Mouse (Mus musculus) midbrain, embryonic 16.5 days (tissue): ENCODE results near the gene Cdk17. TPM values are rescaled to one million over a fixed set of nuclear protein-coding genes. Genes with fewer than 3 reads are reported as not detected.
A peak's percentile ranks its signal among the peaks of the same experiment; 100 is the strongest.

Source experiments
- ATAC-seq: fragments of 200-750 bp; cut with Nextera tagmentation; 2 replicates; pipeline ENCODE4 v1.8.0; 2017; ENCODE audit warnings: moderate TSS enrichment
- H3K27ac ChIP-seq: fragments of 300-500 bp; sonication (generic); 2 replicates; pipeline ENCODE4 v1.5.1; 2014; ENCODE audit warnings: mild to moderate bottlenecking, low read length, mixed read lengths
- H3K27me3 ChIP-seq: fragments of 300-500 bp; sonication (generic); 2 replicates; pipeline ENCODE4 v1.6.1; 2014; ENCODE audit warnings: low read depth, low read length, mixed read lengths; ENCODE audit not compliant: control insufficient read depth, insufficient read depth
- H3K36me3 ChIP-seq: fragments of 300-500 bp; sonication (generic); 2 replicates; pipeline ENCODE4 v1.6.1; 2014; ENCODE audit warnings: mild to moderate bottlenecking, low read length, moderate library complexity, mixed read lengths; ENCODE audit not compliant: control insufficient read depth, insufficient read depth
- H3K4me1 ChIP-seq: fragments of 300-500 bp; sonication (generic); 2 replicates; pipeline ENCODE4 v1.6.1; 2014; ENCODE audit warnings: mild to moderate bottlenecking, low read length, mixed read lengths; ENCODE audit not compliant: control insufficient read depth, insufficient read depth
- H3K4me2 ChIP-seq: fragments of 300-500 bp; sonication (generic); 2 replicates; pipeline ENCODE4 v1.6.1; 2014; ENCODE audit warnings: mild to moderate bottlenecking, low read length, mixed read lengths
- H3K4me3 ChIP-seq: fragments of 300-500 bp; sonication (generic); 2 replicates; pipeline ENCODE4 v1.5.1; 2014; ENCODE audit warnings: low read depth, mild to moderate bottlenecking, low read length, moderate library complexity, mixed read lengths
- H3K9ac ChIP-seq: fragments of 300-500 bp; sonication (generic); 2 replicates; pipeline ENCODE4 v1.6.1; 2014; ENCODE audit warnings: low read depth, low read length, mixed read lengths
- H3K9me3 ChIP-seq: fragments of 300-500 bp; sonication (generic); replicated peaks from 2 replicates; pipeline ENCODE4 v1.6.1; 2014; ENCODE audit warnings: mild to moderate bottlenecking, low read length, mixed read lengths; ENCODE audit not compliant: control insufficient read depth, poor library complexity, severe bottlenecking
- WGBS: fragments of 180-500 bp; shearing (Covaris S2); extraction: QIAGEN DNeasy Blood & Tissue Kit; methylation state at CpG from one replicate; pipeline ENCODE4 v1.1.7; 2014; 5-methylcytosine and 5-hydroxymethylcytosine counted together
- polyA plus RNA-seq: library from polyadenylated mRNA; unstranded; fragments of >200 nt; fragmentation: Nextera tagmentation; extraction: Ambion mirVana; gene quantifications from 2 replicates; pipeline ENCODE4 v1.2.1, GENCODE M21; 2015

Cdk17 gene
- polyA plus RNA-seq, 1 experiment from 2014 or later = 39.5 TPM

DNA sequence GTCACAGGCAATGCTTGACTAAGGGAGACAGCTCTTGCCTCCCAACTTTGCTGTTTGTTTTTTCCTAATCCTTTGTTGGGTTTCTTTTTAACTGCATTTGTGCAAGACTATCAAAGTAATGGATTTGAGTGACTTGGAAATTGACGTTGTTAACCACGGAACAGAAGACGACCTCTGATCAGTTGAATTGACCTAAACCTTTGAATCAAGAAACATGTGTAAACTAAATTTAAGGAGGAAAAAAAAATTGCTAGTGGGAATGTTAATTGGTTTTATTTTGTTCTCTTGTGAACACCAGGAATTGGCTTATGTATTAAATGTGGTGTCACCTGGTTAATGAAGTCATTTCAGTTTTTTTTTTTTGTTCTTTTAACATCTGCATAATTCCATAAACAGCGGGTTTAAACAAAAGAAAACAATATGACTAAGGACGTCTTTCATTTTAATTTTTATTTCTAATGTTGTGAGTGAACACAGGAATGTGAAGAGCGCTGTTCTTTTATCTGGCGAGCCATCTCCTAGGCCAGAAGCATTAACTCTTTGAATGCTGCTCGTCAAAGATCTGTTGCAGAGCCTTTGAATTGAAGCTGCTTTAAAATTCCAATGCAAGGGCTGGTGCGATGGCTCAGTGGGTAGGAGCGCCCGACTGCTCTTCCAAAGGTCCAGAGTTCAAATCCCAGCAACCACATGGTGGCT lies 1.7 kb downstream of the Cdk17 start:
- Histone ChIP-seq H3K4me1 (peaks cover 31% of the 10 kb centered on the region), H3K9me3 (no peaks in the 10 kb centered on the region), H3K9ac (peak overlapping the region; percentile 92), H3K27ac (peak overlapping the region; percentile 97), H3K36me3 (no peaks in the 10 kb centered on the region), H3K4me3 (peak overlapping the region; percentile 68), H3K27me3 (no peaks in the 10 kb centered on the region), H3K4me2 (peak overlapping the region; percentile 69)
- 5% methylated on average over 11 of the region's 11 CpGs for WGBS
- no peak for ATAC-seq

DNA sequence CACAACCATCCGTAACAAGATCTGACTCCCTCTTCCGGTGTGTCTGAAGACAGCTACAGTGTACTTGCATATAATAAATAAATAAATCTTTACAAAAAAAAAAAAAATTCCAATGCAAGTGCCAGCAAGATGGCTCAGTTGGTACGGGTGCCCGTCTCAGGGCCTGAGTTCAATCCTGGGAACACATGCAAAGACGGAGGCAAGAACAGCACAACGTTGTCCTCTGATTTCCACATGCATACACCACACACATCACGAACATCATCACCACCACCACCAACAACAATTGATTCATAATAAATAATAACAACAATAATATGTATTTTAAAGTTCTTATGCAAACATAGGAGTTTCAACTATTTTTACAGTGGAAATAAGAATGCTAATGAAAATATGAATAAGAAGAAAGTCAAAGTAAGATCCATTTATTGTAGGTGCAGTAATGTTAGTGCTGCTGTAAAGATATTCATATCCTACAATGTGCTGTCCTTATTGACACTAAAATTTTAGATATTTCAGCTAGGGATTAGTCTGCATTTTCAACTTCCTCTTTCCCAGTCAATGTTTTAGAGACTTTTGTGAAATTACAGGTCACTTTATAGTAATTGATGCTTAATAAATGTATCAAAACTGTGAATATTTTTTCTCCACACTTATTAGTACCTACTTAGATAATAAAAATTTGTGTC lies 2.4 kb downstream of the Cdk17 start:
- Histone ChIP-seq H3K4me2 (peak overlapping the region; percentile 61), H3K9me3 (no peaks in the 10 kb centered on the region), H3K4me3 (peak overlapping the region; percentile 68), H3K4me1 (peaks cover 31% of the 10 kb centered on the region), H3K9ac (no peak overlapping the region), H3K27me3 (no peaks in the 10 kb centered on the region), H3K36me3 (no peaks in the 10 kb centered on the region), H3K27ac (peak overlapping the region; percentile 50; the same call in 1 of the 2 replicates)
- 55% methylated on average over 7 of the region's 7 CpGs for WGBS
- ATAC-seq = no peak

DNA sequence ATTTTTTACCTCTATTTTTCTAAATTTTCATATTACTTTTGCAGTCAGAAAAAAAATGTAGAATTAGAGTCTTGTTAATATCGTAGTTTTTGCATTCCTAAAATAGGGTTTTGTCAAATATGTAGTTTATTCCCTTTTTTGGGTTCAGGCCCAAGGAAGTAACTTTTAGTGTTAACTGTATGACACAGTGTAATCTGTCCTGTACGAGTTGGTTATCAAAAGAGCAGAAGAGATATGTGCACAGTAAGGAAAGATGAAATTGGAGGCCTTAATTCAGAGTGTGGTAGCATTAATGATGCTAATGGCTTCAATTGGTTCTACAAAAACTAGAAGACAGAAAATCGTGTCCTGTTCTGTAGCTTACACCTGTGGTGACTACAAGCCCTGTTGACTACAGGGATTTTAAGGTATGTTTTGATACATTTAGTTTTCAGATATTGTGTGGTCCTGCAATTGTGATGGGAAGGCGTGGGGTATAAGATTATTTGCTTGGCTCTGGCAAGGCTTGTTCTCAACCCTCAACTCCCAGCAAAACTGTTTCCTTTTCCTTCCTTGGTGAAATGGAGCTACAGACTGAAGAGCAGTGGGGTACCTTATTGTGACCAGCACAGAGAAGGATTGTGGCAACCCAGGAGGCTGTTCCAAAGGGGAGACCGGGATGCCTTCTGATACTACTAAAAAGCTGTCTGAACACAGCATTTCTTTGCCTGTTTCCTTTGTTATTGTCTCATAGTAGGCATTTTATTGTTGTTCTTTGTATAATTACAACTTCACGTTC lies 3.2 kb downstream of the Cdk17 start:
- Histone ChIP-seq H3K36me3 (no peaks in the 10 kb centered on the region), H3K27ac (no peak overlapping the region), H3K27me3 (no peaks in the 10 kb centered on the region), H3K4me3 (no peak overlapping the region), H3K9ac (0 out of 2 replicates have a peak overlapping the region, but pooled peaks have one; percentile 20), H3K9me3 (no peaks in the 10 kb centered on the region), H3K4me1 (peaks cover 33% of the 10 kb centered on the region), H3K4me2 (peak overlapping the region; percentile 35)
- 58% methylated on average over 6 of the region's 6 CpGs for WGBS
- ATAC-seq = no peak

DNA sequence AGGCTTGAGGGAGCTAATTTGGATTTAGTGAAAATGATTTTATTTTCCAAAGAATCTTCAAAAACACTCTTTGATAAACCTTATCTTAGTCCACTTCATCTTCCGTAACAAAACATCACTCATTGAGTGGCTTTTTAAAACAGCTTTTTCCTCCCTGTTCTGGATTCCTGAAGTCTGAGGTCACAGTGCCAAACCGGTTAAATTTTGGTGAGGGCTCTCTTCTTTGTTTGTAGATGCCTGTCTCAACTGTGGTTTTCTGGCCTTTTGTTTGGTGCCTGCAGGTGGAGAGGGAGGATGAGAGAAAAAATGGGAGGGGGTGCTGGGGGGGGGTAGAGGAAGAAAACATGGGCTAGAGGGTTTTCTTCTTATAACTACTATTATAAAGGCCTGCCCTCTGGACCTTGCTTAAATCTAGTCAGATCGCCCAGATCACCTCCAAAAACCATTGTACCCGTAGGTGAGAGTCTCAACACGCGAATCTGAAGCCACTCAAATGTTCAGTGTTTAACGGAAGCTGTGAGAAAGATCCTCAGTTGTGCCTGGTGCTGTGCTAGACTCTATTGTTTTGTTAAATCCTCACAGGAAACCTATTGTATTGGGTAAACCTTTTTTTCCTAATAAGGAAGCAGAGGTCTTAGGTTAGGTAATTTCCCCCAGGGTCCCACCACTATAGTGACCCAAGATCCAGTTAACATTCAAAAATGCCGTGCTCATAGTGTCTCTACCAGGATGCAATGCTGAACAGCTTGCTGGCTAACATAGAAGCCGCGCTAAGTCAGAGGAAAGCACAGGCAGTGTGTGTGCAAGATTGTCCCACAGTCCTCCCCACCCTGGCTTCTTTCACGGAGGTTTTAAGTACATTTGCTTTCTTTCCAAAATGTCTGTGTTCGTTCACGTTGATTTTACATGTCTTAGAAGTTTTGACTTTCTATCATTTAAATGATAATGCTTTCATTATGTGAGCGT lies 5.0 kb downstream of the Cdk17 start:
- peak overlapping the region; percentile 6; the same call in 1 of the 2 replicates for H3K4me3 ChIP-seq

DNA sequence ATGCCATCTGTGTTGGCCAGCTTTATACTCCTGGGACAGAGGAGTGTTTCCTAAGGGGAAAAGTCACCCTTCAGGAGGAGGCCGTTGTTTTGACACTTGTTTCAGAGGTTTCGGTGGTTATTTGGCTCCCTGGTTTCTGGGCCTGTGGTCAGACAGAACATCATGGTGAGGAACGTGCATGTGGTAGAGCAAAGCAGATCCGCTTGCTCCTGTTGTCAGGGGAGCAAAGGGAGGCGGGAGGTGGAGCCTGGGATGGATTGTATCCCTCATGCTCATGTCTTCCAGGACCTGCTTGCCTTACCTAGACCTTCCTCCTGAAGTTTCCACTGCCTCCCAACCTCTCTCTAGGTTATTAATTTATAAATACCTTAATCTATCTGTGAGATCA lies 5.7 kb downstream of the Cdk17 start:
- H3K36me3 ChIP-seq = no peaks in the 10 kb centered on the region
- ATAC-seq = no peak
- peaks cover 33% of the 10 kb centered on the region for H3K4me1 ChIP-seq
- H3K27ac ChIP-seq = 0 out of 2 replicates have a peak overlapping the region, but pooled peaks have one; percentile 2
- peak overlapping the region; percentile 6; the same call in 1 of the 2 replicates for H3K4me3 ChIP-seq
- no peaks in the 10 kb centered on the region for H3K27me3 ChIP-seq
- 7% methylated on average over 5 of the region's 5 CpGs for WGBS
- no peak overlapping the region for H3K9ac ChIP-seq
- peak overlapping the region; percentile 47 for H3K4me2 ChIP-seq
- no peaks in the 10 kb centered on the region for H3K9me3 ChIP-seq

More for the DNA sequence above, 5.0 kb downstream of the Cdk17 start:
- H3K4me2 ChIP-seq = peak overlapping the region; percentile 47
- no peaks in the 10 kb centered on the region for H3K27me3 ChIP-seq
- H3K27ac ChIP-seq = peak overlapping the region; percentile 54
- peaks cover 33% of the 10 kb centered on the region for H3K4me1 ChIP-seq
- peak overlapping the region; percentile 0; the same call in 1 of the 2 replicates for H3K9ac ChIP-seq
- no peaks in the 10 kb centered on the region for H3K9me3 ChIP-seq
- ATAC-seq = no peak
- WGBS = 7% methylated on average over 14 of the region's 14 CpGs
- no peaks in the 10 kb centered on the region for H3K36me3 ChIP-seq

DNA sequence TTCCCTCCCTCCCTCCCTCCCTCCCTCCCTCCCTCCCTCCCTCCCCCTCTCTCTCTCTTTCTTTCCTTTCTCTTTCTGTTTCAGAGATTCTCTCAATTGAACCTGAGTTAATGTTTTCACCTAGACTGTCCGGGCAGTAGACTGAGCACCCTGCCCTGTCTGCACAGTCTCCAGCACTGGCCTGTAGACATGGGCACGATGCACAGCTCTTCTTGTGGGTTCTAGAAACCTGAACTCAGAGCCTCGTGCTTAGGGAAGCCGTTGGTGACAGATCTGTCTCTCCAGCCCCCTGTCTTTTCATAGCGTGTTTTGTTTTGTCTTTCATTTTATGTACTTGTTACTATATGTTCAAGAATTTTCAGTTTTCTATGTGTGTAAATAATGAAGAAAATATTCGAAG lies 6.6 kb downstream of the Cdk17 start:
- no peak overlapping the region for H3K4me2 ChIP-seq
- WGBS = 67% methylated on average over 6 of the region's 6 CpGs
- no peaks in the 10 kb centered on the region for H3K36me3 ChIP-seq
- no peak overlapping the region for H3K9ac ChIP-seq
- no peak overlapping the region for H3K27ac ChIP-seq
- no peaks in the 10 kb centered on the region for H3K27me3 ChIP-seq
- H3K4me3 ChIP-seq = no peak overlapping the region
- peaks cover 33% of the 10 kb centered on the region for H3K4me1 ChIP-seq
- ATAC-seq = no peak
- H3K9me3 ChIP-seq = no peaks in the 10 kb centered on the region

DNA sequence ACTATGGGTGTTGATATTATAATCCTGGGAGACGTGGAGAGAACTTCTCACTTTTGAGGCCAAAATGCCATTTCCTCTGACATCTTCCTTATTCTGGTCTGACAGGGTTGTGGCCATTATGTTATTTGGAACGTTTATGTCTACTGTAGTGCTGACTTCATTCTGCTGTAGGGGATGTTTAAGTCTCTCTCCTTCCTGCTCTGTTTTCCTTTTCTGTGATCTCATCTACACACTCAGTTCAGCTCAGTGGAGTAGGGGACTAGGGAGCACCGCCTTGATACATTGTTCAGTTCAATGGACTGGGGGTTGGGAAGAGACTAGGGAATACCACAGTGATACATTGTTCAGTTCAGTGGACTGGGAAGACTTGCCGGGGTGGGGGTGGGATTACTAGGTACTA lies 7.4 kb downstream of the Cdk17 start:
- H3K27ac ChIP-seq = no peak overlapping the region
- H3K36me3 ChIP-seq = no peaks in the 10 kb centered on the region
- no peak for ATAC-seq
- H3K4me1 ChIP-seq = peaks cover 32% of the 10 kb centered on the region
- no peak overlapping the region for H3K4me3 ChIP-seq
- no peaks in the 10 kb centered on the region for H3K9me3 ChIP-seq
- no peaks in the 10 kb centered on the region for H3K27me3 ChIP-seq
- H3K9ac ChIP-seq = no peak overlapping the region
- 19% methylated on average over 4 of the region's 4 CpGs for WGBS
- no peak overlapping the region for H3K4me2 ChIP-seq

DNA sequence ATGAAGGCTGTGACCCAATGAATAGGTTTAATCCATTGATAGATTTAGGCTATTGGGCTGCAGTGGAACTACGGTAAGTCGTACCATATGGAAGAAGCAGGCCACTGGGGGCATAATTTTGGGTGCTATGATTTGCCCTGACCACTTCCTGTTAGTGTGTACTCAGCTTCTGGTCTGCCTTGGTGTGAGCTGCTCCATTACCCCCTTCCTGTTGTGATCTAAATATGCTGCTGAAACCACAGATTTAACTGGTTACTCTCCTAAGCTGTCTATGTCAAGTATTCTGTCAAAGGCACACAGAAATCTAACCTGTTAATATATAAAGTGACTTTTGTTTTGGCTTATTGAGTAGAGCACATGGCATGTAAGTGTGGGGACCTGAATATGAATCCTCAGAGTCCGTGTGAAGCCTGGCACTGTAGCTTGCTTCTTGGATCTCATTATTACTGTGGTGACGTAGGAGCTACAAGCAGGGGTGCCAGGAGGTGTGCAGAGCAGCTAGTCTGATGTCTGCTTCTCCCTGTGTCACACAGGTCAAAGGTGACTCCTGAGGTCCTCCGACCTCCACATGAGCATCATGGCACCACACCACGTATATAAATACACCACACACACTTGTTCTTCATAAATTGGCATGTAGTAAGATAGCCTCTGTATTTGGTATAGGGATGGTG lies 10.6 kb downstream of the Cdk17 start:
- H3K4me3 ChIP-seq = no peak overlapping the region
- H3K9me3 ChIP-seq = no peaks in the 10 kb centered on the region
- peaks cover 8% of the 10 kb centered on the region for H3K4me1 ChIP-seq
- H3K27me3 ChIP-seq = no peaks in the 10 kb centered on the region
- H3K36me3 ChIP-seq = no peaks in the 10 kb centered on the region
- no peak overlapping the region for H3K4me2 ChIP-seq
- no peak for ATAC-seq
- H3K27ac ChIP-seq = no peak overlapping the region
- no peak overlapping the region for H3K9ac ChIP-seq
- WGBS = 69% methylated on average over 6 of the region's 6 CpGs
